Mouse (Mus musculus) heart, adult 2 months (tissue): ENCODE measurements around the gene Sidt1.

Experiments
- CTCF ChIP-seq: fragments of 200-600 bp; IDR thresholded peaks from 2 replicates; pipeline ENCODE4 v1.8.1; 2022; ENCODE audit warnings: antibody characterized with exemption, mild to moderate bottlenecking, moderate library complexity
- EP300 ChIP-seq: fragments of 200-500 bp; IDR thresholded peaks from 2 replicates; pipeline ENCODE4 v1.6.1; 2011; ENCODE audit warnings: low read depth, low read length, control low read depth; ENCODE audit not compliant: insufficient read depth
- POLR2A ChIP-seq: fragments of 200-500 bp; IDR thresholded peaks from 2 replicates; pipeline ENCODE4 v1.6.1; 2011; ENCODE audit warnings: mild to moderate bottlenecking, low read depth, low read length, control low read depth; ENCODE audit not compliant: insufficient read depth

DNA sequence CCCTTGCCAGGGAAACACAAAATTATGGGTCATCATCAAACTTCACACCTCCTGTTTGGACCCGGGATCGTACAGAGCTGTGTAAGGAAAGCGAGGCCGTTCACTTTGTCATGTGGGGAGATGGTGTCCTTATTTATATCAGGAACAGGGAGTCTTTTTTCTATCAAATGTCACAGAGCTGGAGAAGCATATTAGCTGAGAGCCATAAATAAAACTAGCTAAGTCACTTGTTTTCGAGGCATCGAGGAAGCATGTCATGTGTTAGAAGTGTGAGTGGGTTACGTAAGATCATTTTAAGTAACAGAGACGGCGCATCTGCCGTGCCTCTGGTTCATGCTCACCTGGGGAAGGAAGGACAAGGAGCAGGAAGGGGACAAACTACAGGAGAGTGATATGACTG lies 83.0 kb downstream of the Sidt1 start:
- TF ChIP-seq CTCF (no peak), POLR2A (no peak), EP300 (no peak)
